Mouse (Mus musculus): ENCODE data around the gene Syt7.

GRCm38 (mm10) chr19:10427431-10427830 lies 38.5 kb downstream of the Syt7 start:
- TF ChIP-seq CTCF (IDR thresholded peaks at IDR 0.05; ENCODE audit: low read depth, low read length) (no peak), POLR2A (IDR thresholded peaks at IDR 0.05; ENCODE audit: insufficient read depth, low read length) (no peak), EP300 (IDR thresholded peaks at IDR 0.05; ENCODE audit: insufficient read depth, low read depth, low read length) (no peak)
